21 mouse cellular contexts compared by ENCODE assay signal in the genomic region with DNA sequence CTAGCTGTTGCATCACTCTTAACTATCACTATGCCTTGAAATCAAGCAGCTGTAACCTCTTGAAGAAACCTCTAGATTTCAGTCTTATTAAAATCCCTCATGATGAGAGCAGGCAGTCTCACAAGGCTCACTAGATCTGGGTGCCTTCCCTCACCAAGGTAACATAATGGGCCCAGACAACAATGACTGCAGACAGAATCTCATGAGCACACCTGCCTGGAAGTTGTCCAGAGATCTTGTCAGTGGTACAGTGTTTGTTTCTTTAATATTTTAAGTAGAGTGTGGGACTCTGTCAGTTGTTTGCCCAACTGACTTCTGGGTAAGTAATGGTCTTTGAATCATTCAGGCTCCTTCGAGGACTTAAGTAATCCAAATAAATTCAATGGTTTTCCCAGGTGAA.
A peak's percentile ranks its signal among the peaks of the same experiment; 100 is the strongest.
DNase-seq lines count a peak whose midpoint lies in the region; ATAC-seq lines count a peak whose summit lies in the region.
"Had no signal": no experiment of that assay in that cellular context is flagged by ENCODE, and none has a peak within 500 bp of the region (broad histone marks: within the 10 kb centered on the region; RNA-seq: fewer than 3 reads in every experiment).

No protein-coding gene starts in this region.

- H3K27me3 ChIP-seq in embryonic facial prominence, embryonic 14.5 days (replicated peaks; ENCODE audit: control insufficient read depth, insufficient read depth, low read length), result no peaks in the 10 kb centered on the region
- H3K27me3 ChIP-seq in embryonic facial prominence, embryonic 10.5 days (replicated peaks; ENCODE audit: low read depth, poor library complexity, severe bottlenecking), result no peaks in the 10 kb centered on the region
- H3K27me3 ChIP-seq: CH12.LX had no signal

- H3K27ac ChIP-seq in embryonic facial prominence, embryonic 14.5 days (replicated peaks; ENCODE audit: low read depth, low read length), result no peak overlapping the region
- H3K27ac ChIP-seq in embryonic facial prominence, embryonic 10.5 days (replicated peaks), result no peak overlapping the region

- ATAC-seq in embryonic facial prominence, embryonic 14.5 days (ENCODE audit: low read depth), result 0 out of 2 replicates have a peak, but pooled peaks have one; percentile 47
- ATAC-seq: activated CD4-positive, CD25-positive, alpha-beta regulatory T cell, adult 4 months; CD4-positive, CD25-positive, alpha-beta regulatory T cell, adult 4 months; Patski had no signal

- no peak overlapping the region for H3K4me2 ChIP-seq in embryonic facial prominence, embryonic 14.5 days (ENCODE audit: low read depth, low read length)

- no peaks in the 10 kb centered on the region for H3K9me3 ChIP-seq in embryonic facial prominence, embryonic 14.5 days (ENCODE audit: control insufficient read depth, low read length)
- H3K9me3 ChIP-seq in embryonic facial prominence, embryonic 10.5 days, result no peaks in the 10 kb centered on the region

- H3K4me1 ChIP-seq in embryonic facial prominence, embryonic 14.5 days (ENCODE audit: control insufficient read depth, insufficient read depth, low read length), result no peaks in the 10 kb centered on the region
- 0 out of 2 replicates have a peak, but pooled peaks cover 3% of the 10 kb centered on the region for H3K4me1 ChIP-seq in embryonic facial prominence, embryonic 10.5 days

- H3K36me3 ChIP-seq in embryonic facial prominence, embryonic 14.5 days (ENCODE audit: control insufficient read depth, insufficient read depth, low read length), result no peaks in the 10 kb centered on the region
- no peaks in the 10 kb centered on the region for H3K36me3 ChIP-seq in embryonic facial prominence, embryonic 10.5 days (replicated peaks)
- H3K36me3 ChIP-seq: G1E had no signal

- WGBS in embryonic facial prominence, embryonic 14.5 days, result 71% methylated on average over 1 of the region's 1 CpGs
- 85% methylated on average over 1 of the region's 1 CpGs for WGBS in embryonic facial prominence, embryonic 10.5 days

- no peak for DNase-seq in embryonic facial prominence, embryonic 14.5 days (ENCODE audit: low spot score)
- no peak for DNase-seq in embryonic facial prominence, embryonic 10.5 days (ENCODE audit: low spot score)
- peak; percentile 86 for DNase-seq in fat pad, adult 2 months (ENCODE audit: extremely low read depth, low read depth, low spot score)
- DNase-seq in gonadal fat pad, adult 2 months (ENCODE audit: low read depth), result peak; percentile 82
- DNase-seq in liver, result no peak
- no peak for DNase-seq in adrenal gland, postnatal 14 days
- DNase-seq: adrenal gland, adult 2 months; adrenal gland, adult 8-10 months; adrenal gland, postnatal 10 days; adrenal gland, postnatal 25 days; adrenal gland, postnatal 36 days; B cell, adult 2 months; cerebellum, adult 11 months; cerebellum, adult 11-12 months; cerebellum, adult 18-20 months; cerebellum, adult 2 months had no signal

- H3K9ac ChIP-seq in embryonic facial prominence, embryonic 14.5 days (ENCODE audit: low read depth, low read length), result no peak overlapping the region

- H3K4me3 ChIP-seq in embryonic facial prominence, embryonic 14.5 days (ENCODE audit: low read depth, low read length), result no peak overlapping the region
- no peak overlapping the region for H3K4me3 ChIP-seq in embryonic facial prominence, embryonic 10.5 days

Comparison
In these comparisons a context has a peak if more than half of its experiments do, and no peak if none do; other contexts are left out.
1. DNase-seq: peak in fat pad, adult 2 months (single experiment) and gonadal fat pad, adult 2 months (single experiment); none in embryonic facial prominence, embryonic 14.5 days (single experiment), embryonic facial prominence, embryonic 10.5 days (single experiment), liver (single experiment) and adrenal gland, postnatal 14 days (single experiment).